Mouse (Mus musculus) embryonic facial prominence, embryonic 11.5 days (tissue): ENCODE results near the gene Klc3. TPM values are rescaled to one million over a fixed set of nuclear protein-coding genes. Genes with fewer than 3 reads are reported as not detected.

Experiments used
- ATAC-seq: fragments of 200-750 bp; cut with Nextera tagmentation; replicated peaks from 2 replicates; pipeline ENCODE4 v1.8.0; 2017; ENCODE audit warnings: low read depth; ENCODE audit not compliant: insufficient number of reproducible peaks, low FRiP score, low TSS enrichment
- DNase-seq: peaks from one replicate; pipeline ENCODE4 v3.0.0-alpha.2; 2015; ENCODE audit warnings: low spot score
- H3K27ac ChIP-seq: fragments of 300-500 bp; sonication (generic); replicated peaks from 2 replicates; pipeline ENCODE4 v1.5.1; 2014; ENCODE audit warnings: mild to moderate bottlenecking, low read depth, low read length, control low read depth
- H3K27me3 ChIP-seq: fragments of 300-500 bp; sonication (generic); 2 replicates; pipeline ENCODE4 v1.6.1; 2014; ENCODE audit warnings: mild to moderate bottlenecking, low read length, moderate library complexity, mixed read lengths; ENCODE audit not compliant: control insufficient read depth, insufficient read depth
- H3K36me3 ChIP-seq: fragments of 300-500 bp; sonication (generic); replicated peaks from 2 replicates; pipeline ENCODE4 v1.6.1; 2014; ENCODE audit warnings: low read depth, mild to moderate bottlenecking, low read length, moderate library complexity, mixed read lengths; ENCODE audit not compliant: control insufficient read depth, insufficient read depth
- H3K4me1 ChIP-seq: fragments of 300-500 bp; sonication (generic); 2 replicates; pipeline ENCODE4 v1.6.1; 2014; ENCODE audit warnings: low read length, mixed read lengths; ENCODE audit not compliant: control insufficient read depth, insufficient read depth
- H3K4me2 ChIP-seq: fragments of 300-500 bp; sonication (generic); 2 replicates; pipeline ENCODE4 v1.6.1; 2014; ENCODE audit warnings: low read depth, mild to moderate bottlenecking, control low read depth, low read length, moderate library complexity
- H3K4me3 ChIP-seq: fragments of 300-500 bp; sonication (generic); 2 replicates; pipeline ENCODE4 v1.5.1; 2014; ENCODE audit warnings: low read depth, low read length, control low read depth
- H3K9ac ChIP-seq: fragments of 300-500 bp; sonication (generic); replicated peaks from 2 replicates; pipeline ENCODE4 v1.6.1; 2014; ENCODE audit warnings: mild to moderate bottlenecking, control low read depth, low read length
- H3K9me3 ChIP-seq: fragments of 300-500 bp; sonication (generic); replicated peaks from 2 replicates; pipeline ENCODE4 v1.6.1; 2016; ENCODE audit warnings: mild to moderate bottlenecking, low read length, inconsistent platforms, mixed read lengths; ENCODE audit not compliant: control insufficient read depth
- WGBS: fragments of 180-500 bp; shearing (Covaris S2); extraction: QIAGEN DNeasy Blood & Tissue Kit; methylation state at CpG from one replicate; pipeline ENCODE4 v1.1.7; 2014; 5-methylcytosine and 5-hydroxymethylcytosine counted together
- polyA plus RNA-seq: library from polyadenylated mRNA; unstranded; fragments of >200 nt; fragmentation: Nextera tagmentation; extraction: Ambion mirVana; gene quantifications from 2 replicates; pipeline ENCODE4 v1.2.1, GENCODE M21; 2014

Klc3 gene
- 3.9 and 5.6 TPM in 2 replicates for polyA plus RNA-seq

DNA sequence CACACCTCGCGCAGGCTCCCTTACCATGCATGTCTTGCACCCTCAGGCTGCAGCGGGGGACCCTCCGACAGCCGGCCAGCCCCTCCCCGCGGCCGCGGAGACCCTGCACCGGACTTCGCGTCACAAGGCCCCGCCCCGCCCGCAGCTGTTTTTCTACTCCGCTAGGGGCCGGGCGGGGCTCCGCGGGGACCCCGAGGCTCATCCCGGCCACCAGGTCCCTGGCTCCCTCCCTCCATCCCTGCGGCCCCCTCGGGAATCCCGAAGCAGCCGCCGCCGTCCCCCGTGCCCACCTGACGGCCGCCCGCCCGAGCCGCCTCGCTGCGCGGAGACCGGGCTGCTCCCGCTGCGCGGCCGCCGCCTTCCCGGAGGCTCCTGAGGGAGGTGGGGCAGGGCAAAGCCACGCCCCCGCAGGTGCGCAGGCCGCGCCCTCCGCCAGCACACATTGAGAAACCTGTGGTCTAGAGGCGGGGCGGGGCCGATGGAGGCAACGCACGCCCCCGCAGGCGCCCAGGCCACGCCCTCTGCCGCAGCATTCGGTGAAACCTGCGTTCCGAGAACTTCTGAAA, at the start of gene Klc3:
Gene Klc3 (minus strand): TSS at position 374 of the 566 bp plus-strand sequence.
- peak within 1 kb of the TSS; percentile 58 for H3K4me3 ChIP-seq
- H3K4me1 ChIP-seq: peaks cover 9% of the 10 kb centered on the region
- peak within 1 kb of the TSS; percentile 95 for H3K4me2 ChIP-seq
- peak within 1 kb of the TSS; percentile 55 for H3K9ac ChIP-seq
- H3K36me3 ChIP-seq: no peaks in the 10 kb centered on the region
- H3K9me3 ChIP-seq: no peaks in the 10 kb centered on the region
- under 1% methylated on average over 61 of the region's 62 CpGs for WGBS
- ATAC-seq (0 out of 2 replicates have a peak, but pooled peaks have one; percentile 8), DNase-seq (peak; percentile 73)
- no peak within 1 kb of the TSS for H3K27ac ChIP-seq
- H3K27me3 ChIP-seq: peaks cover 37% of the 10 kb centered on the region

DNA sequence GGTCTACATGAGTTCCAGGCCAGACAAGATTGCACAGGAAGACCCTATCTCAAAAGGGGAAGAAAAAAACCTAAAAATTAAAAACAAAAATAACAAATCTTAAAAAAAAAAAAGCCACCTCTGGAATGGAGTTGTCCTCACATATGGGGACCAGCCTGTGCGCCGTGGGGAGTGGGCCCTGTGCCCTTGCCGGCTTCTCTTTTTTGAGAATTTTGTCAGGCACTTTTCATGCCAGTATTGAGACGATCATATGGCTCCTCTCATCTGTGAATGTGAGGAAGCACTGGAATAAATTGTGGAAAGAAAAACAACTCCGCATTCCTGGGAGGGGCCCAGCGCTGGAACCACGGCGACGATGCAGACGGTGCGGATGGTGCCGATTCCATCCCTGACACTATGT, 45.3 kb upstream of the Klc3 start:
- H3K27ac ChIP-seq: no peak overlapping the region
- no peaks in the 10 kb centered on the region for H3K27me3 ChIP-seq
- 87% methylated on average over 12 of the region's 12 CpGs for WGBS
- DNase-seq (no peak), ATAC-seq (no peak)
- H3K9ac ChIP-seq: no peak overlapping the region
- no peaks in the 10 kb centered on the region for H3K9me3 ChIP-seq
- H3K4me1 ChIP-seq: no peaks in the 10 kb centered on the region
- no peak overlapping the region for H3K4me2 ChIP-seq
- H3K4me3 ChIP-seq: no peak overlapping the region
- H3K36me3 ChIP-seq: peaks cover 18% of the 10 kb centered on the region

DNA sequence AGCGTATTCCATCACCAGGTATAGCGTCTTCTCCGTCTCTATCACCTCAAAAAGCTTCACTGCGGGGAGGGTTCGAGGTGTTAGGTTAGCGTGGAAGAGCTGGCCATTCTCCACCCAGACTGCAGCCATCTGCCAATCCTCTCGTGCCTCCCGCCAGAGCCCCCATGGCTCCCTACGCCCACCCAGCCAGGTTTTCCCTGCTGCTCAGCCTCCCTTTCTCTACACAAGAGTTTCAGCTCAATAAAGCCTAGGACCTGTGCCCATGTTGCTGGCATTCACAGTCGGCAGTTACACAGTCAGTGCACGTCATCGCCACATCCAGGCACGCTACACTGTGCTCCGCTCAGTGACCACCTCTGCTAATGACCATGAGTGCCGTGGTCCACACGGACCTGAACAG, 43.8 kb upstream of the Klc3 start:
- DNase-seq (no peak), ATAC-seq (no peak)
- WGBS: 93% methylated on average over 16 of the region's 16 CpGs
- no peak overlapping the region for H3K4me2 ChIP-seq
- no peak overlapping the region for H3K27ac ChIP-seq
- no peaks in the 10 kb centered on the region for H3K4me1 ChIP-seq
- peaks cover 22% of the 10 kb centered on the region for H3K36me3 ChIP-seq
- H3K27me3 ChIP-seq: no peaks in the 10 kb centered on the region
- no peak overlapping the region for H3K4me3 ChIP-seq
- H3K9ac ChIP-seq: no peak overlapping the region
- no peaks in the 10 kb centered on the region for H3K9me3 ChIP-seq

DNA sequence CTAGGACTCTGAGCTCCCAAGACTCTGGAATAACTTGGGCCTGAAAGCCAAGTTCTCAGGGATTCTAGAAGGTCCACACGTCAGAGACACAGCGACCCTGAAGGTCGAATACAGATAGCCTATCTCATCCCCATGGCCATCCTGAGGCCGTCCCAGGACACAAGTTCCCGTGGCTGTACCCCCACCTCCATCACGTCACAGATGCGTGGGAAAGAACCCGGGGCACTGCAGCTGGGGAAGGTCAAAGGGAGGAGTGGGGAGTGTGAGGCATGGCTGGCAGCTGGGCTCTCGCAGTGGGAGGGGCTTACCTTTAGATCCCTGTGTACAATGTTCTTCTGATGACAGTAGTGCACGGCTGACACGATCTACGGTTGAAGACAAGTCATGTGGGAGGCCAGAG, 40.9 kb upstream of the Klc3 start:
- H3K4me2 ChIP-seq: no peak overlapping the region
- H3K9ac ChIP-seq: no peak overlapping the region
- no peaks in the 10 kb centered on the region for H3K9me3 ChIP-seq
- WGBS: 80% methylated on average over 12 of the region's 12 CpGs
- ATAC-seq: no peak; the same call in 1 of the 2 replicates
- no peaks in the 10 kb centered on the region for H3K4me1 ChIP-seq
- H3K36me3 ChIP-seq: peaks cover 17% of the 10 kb centered on the region
- DNase-seq: no peak
- no peaks in the 10 kb centered on the region for H3K27me3 ChIP-seq
- no peak overlapping the region for H3K4me3 ChIP-seq
- no peak overlapping the region for H3K27ac ChIP-seq

DNA sequence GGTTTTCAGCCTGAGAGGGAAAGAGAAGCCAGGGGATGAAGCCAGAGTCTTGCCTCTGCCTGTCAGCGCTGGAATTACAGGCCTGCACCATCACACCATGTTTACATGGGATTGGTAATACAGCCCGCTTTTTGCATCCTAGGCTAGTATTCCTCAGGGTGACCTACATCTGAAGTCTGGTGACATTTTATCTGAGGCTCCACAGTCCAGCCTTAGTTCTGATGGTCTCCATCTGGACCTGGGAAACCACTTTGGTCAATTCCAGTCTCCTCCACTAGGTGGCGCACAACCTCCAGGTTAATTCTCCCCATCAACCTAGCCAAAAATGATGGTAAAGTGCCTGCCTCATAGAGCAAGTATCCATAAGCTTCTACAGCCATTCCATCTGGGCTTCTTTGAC, 39.4 kb upstream of the Klc3 start:
- WGBS: 46% methylated on average over 3 of the region's 3 CpGs
- Histone ChIP-seq H3K9me3 (no peaks in the 10 kb centered on the region), H3K4me3 (no peak overlapping the region), H3K4me1 (no peaks in the 10 kb centered on the region), H3K27me3 (no peaks in the 10 kb centered on the region), H3K27ac (no peak overlapping the region), H3K36me3 (peaks cover 13% of the 10 kb centered on the region), H3K9ac (no peak overlapping the region), H3K4me2 (no peak overlapping the region)
- DNase-seq (peak; percentile 89), ATAC-seq (no peak)

DNA sequence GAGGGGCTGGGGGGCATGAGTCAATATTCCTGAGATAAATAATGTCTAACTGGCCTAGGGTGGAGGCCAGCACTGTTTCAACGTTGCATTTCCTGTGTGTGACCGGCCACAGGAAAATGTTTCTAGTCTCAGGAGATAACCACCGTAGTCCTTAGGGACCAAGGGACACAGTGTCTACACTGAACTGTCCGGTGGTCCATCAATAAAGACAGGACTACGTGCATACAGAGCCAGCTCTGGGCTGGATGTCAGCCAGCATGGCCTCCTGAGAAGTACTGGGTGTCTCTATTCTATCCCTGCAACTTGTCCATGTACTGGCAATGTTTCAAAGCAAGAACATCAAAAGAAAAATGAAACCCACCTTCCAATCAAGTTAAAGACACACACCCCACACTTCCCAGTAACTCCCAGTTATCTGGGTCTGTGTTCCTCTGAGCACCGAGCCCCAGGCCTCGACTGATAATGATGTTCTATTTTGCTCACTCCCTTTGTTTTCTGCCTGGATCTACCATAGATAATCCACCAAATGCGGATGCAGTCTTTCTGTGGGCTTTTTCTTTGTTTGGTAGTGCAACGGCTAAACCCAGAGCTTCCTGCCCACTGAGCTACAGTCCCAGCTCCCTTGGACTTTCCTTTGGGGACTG, 37.7 kb upstream of the Klc3 start:
- no peak for ATAC-seq
- Histone ChIP-seq H3K4me3 (no peak overlapping the region), H3K27ac (no peak overlapping the region), H3K4me2 (no peak overlapping the region), H3K27me3 (no peaks in the 10 kb centered on the region), H3K36me3 (peaks cover 16% of the 10 kb centered on the region), H3K9ac (no peak overlapping the region), H3K9me3 (no peaks in the 10 kb centered on the region), H3K4me1 (no peaks in the 10 kb centered on the region)
- DNase-seq: no peak
- 87% methylated on average over 9 of the region's 9 CpGs for WGBS

DNA sequence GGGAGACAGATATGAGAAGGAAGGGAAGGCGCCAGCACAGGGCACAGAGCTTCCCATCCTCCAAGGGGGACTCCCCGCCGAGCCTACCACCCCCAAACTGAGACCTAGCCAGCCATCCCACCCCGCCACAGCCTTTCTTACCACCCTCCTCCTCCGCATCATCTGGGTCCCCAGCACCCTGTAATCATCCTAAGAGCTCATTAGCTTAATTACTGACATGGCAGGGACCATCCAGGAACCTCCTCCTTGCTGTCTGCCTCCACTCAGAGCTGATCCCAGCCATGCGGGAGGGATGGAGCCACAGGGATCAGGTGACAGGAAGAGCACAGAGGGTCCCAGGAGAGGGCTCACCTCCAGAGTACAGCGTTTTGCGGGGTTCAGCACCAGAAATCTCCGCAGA, 33.1 kb upstream of the Klc3 start:
- Histone ChIP-seq H3K27ac (no peak overlapping the region), H3K9ac (no peak overlapping the region), H3K4me1 (no peaks in the 10 kb centered on the region), H3K4me2 (no peak overlapping the region), H3K27me3 (no peaks in the 10 kb centered on the region), H3K36me3 (peaks cover 30% of the 10 kb centered on the region), H3K4me3 (no peak overlapping the region), H3K9me3 (no peaks in the 10 kb centered on the region)
- WGBS: 81% methylated on average over 9 of the region's 9 CpGs
- ATAC-seq (no peak), DNase-seq (no peak)

DNA sequence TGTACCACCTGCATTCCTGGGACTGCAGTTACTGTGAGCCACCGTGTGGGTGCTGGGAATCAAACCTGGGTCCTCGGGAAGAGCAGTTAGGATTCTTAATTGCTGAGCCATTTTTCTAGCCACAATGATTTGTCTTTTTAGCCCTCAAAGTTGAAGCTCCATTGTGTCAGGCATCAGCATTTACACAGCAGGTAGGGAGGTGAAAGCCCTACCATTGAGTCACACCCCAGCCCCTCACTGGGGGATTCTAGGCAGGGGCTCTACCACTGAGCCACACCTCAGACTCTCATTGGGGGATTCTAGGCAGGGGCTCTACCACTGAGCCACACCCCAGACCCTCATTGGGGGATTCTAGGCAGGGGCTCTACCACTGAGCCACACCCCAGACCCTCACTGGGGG, 32.4 kb upstream of the Klc3 start:
- WGBS: 92% methylated on average over 2 of the region's 2 CpGs
- Histone ChIP-seq H3K4me1 (no peaks in the 10 kb centered on the region), H3K9ac (no peak overlapping the region), H3K27ac (no peak overlapping the region), H3K4me2 (no peak overlapping the region), H3K4me3 (no peak overlapping the region), H3K36me3 (peaks cover 31% of the 10 kb centered on the region), H3K9me3 (no peaks in the 10 kb centered on the region), H3K27me3 (no peaks in the 10 kb centered on the region)
- ATAC-seq (no peak), DNase-seq (no peak)
